Mouse (Mus musculus): Measurements from ENCODE around the gene Dars.
"Not testable (repeated sequence)": the region's sequence is repeated elsewhere in the genome, so short reads cannot be mapped to it uniquely, and the experiment has no call there.

GRCm38 (mm10) chr1:128319266-128319665 lies 97.9 kb downstream of the Dars start:
- TF ChIP-seq CTCF (IDR thresholded peaks at IDR 0.05; ENCODE audit: borderline replicate concordance, insufficient read depth, low read depth, low read length); POLR2A (IDR thresholded peaks at IDR 0.05; ENCODE audit: borderline replicate concordance, insufficient read depth, low read length): not testable (repeated sequence)

All from cerebellum, adult 2 months (tissue).